Mouse (Mus musculus): ENCODE results near the gene Cntn5.
A peak's percentile ranks its signal among the peaks of the same experiment; 100 is the strongest.

Cntn5 gene

DNA sequence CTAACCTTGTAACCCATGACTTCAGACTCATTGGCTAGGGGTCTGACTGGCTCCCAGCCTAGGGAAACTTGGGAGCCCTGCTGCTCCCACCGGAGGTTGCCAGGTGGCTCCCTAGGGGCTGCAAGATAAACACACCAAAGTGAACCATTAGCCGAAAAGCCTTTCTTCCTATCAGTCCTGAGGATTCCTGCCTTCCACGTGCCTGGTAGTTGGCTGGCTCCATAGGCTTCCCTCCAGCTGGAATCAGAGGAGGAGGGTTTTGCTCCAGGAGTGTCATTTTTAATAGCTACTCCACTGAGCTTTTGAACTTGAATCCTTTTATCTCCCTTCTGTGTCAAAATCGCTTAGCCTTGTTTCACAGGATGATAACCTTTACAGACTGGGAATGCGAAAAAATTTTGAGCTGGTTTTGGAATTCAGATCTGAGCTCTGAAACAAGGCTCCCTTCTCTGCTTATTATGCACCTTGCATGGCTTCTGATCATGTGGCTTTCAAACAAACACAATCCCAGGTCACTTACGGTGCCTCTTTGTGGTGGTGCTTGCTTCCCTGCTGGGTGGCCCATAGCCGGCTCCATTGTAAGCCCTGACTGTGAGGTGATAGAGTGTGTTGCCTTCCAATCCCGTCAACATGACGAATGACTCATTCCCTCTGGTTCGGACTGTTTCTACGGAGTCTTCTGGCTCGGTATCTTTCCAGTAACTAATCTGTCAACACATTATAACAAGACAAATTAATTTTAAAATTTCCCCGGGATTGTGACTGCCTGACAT, 1231.1 kb downstream of the Cntn5 start:
- peak; percentile 7 to 10 for DNase-seq

DNA sequence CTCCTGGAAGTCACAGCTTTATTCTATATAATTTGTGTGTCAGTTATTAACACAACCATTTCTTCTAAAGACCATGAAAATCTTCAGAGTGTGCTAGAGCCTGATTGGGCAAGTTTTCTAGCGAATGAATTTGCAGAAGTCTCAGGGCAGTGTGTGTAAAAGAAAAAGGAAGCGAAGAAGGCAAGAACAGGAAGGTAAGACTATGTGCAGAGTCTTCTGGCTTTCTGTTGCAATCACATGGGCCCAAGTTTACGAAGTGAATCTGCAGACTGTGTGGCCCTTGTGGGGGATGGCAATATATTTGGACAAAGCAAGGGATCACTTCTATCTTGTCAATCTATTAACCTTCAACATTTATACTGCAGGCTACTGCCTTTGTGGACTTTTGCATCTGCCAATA, 1251.1 kb downstream of the Cntn5 start:
- no peak for DNase-seq

DNA sequence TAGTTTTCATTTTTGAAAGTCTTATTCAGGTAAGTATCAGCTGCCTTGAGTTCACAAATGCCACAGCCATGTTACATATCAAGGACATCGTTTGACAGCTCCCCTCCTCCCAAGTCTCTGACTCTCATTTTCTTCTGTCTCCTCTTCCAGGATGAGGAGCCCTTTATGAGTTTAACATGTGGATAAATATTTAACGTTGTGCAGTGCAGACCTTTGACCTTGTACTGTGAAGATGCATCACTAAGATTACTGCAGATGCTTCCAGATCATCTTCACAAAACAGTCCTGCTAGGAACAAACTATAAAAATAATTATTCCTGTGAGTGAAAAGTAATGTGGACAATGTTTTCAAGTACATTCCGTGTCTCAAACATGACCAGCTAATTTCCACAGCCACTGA, 1257.2 kb downstream of the Cntn5 start:
- no peak for DNase-seq

DNA sequence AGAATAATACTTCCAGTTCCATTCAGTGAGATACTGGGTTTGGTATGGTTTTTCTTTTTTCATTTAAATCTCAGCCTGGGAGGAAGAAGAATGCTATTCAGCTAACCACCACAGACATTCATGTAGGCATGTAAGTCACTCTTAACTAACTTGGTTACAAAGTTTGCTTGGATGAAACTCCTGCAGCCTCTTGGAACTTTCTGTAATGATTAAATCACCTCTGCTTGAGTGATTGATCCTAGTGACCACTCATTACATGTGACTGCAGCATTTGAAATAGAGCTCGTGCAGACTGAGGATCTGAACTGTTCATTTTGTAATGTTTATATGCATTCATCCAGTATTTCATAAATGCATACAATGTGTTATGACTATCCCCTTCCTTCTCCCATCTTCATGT, 1258.3 kb downstream of the Cntn5 start:
- no peak for DNase-seq

Data from kidney, postnatal 4 days (tissue).